Mouse (Mus musculus) lung, adult 2 months (tissue): ENCODE data around the gene Rasal2.

Experiments
- CTCF ChIP-seq: fragments of 200-500 bp; IDR thresholded peaks from 2 replicates; pipeline ENCODE4 v1.5.1; 2011; ENCODE audit warnings: mild to moderate bottlenecking, low read length, control low read depth; ENCODE audit not compliant: insufficient read depth
- POLR2A ChIP-seq: fragments of 200-500 bp; IDR thresholded peaks from 2 replicates; pipeline ENCODE4 v1.6.1; 2011; ENCODE audit warnings: low read depth, mild to moderate bottlenecking, control low read depth, low read length, borderline replicate concordance; ENCODE audit errors: extremely low read depth

DNA sequence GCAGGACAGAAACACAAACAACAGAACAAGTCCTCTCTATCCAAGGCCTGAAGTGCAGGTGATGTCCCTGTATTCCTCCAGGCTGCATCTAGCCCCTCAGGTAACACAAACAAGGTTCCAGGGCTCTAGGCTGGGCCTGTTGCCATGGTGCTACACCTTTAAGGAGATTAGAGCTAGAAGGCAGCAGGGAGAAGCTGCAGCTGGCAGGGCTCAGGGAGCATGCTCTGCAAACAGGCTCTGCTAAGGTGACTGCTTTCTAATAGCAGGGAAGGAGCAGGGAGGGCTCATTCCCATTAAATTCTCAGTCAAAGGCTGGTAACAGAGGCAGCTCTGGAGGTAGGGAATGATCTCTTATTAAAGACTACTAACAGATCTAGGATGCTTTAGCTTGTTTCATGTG is 231.3 kb downstream of the Rasal2 start:
- TF ChIP-seq CTCF (no peak), POLR2A (no peak)
